Mouse (Mus musculus) C3H10T1/2 (cell line): ENCODE measurements around the gene Cklf. TPM values are rescaled to one million over a fixed set of nuclear protein-coding genes. Genes with fewer than 3 reads are reported as not detected.

ENCODE experiments used
- polyA plus RNA-seq, 2 experiments: library from polyadenylated mRNA; unstranded; fragments of >200 nt; fragmentation: generic; extraction: Trizol; gene quantifications; one replicate each; pipeline ENCODE4 v1.2.1; 2012; ENCODE audit warnings: missing spikeins in 2 of 2

The Cklf gene
- 10 to 100 TPM in 1 of 2 experiments, 1 to 10 TPM in 1; 4.1 to 12.2 TPM for polyA plus RNA-seq

DNA sequence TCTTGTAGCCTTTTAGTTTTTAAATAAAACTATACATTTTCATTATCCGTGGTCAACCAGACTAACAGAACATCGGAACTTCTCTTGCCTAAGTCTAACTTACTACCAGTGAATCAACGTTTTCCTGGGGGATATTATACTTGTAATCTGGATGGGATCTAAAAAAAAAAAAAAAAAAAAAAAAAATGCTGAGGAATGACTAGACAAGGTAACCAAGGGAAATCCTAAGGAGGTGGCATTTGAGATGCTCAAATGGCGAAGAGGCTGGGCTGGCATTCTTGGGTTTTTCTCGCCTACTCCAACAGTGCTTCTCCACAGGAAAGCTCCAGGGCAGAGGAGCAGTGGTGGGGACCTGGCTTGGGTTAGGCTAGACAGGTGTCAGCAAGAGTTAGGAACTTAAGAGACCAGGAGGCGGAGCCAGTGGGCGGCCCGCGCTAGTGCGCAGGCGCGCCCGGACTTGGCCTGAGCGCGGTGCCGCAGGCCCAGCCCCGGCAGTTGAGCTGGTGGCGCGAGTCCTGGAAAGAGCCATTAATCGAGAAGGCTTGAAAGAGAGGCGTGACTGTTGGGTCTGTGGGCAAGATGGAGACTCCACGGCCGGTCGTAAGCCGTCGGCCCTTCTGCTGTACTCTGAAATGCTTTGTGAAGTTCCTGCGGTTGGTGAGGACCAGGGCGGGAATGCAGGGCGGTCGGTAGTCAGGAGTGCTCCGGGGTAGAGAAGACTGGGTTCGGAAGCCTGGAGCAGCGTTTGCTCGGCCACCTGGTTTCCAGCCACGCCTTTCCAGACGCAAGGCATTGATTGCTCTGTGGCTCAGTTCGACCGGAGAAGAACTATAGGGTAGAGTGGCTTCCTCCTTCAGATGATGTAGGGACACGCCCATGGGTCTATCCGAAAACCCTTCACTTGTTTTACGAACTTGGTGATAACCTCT, at the start of gene Cklf:
Cklf (plus strand) TSS at position 423 of the 929 bp plus-strand sequence.

DNA sequence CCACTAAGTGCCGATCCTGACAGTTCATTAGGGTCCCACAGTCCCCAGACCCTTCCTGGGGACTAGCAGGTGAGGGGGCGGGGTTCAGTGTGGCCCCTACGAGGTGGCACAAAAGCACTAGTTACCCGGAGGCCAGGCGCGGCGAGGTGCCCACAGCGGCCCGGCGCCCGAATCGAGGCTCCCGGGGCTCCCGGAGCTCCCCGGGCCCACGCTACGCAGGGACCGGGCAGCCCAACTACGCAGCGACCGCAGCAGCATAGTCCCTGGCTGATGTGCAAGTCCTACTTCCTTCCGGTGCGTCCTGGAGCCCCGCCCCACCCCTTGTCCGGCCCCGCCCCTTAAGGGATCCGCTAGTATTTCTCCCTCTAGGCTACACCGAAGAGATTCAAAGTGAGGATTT, 2.4 kb upstream of the Cklf start, which contains the start of gene Tk2:
Tk2 (minus strand) TSS at position 283 of the 400 bp plus-strand sequence.

DNA sequence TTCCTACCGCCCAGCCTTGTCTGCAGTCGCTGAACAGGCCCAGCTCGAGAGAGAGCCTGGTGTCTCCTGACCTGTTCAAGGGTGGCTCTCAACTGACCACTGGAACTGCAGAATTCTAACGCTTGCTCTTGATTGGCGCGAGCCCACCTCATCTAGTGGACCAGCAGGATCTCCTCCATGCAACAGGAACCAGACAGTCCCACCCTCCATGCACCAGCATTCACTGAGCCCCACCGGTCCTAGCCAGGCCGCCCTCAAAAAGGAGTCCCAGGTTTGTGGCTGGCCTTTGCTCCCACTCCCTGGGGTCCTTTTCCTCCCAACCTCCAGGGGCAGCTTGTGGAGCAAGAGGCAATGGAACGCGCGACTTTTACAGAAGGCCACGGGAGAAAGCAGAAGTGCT, 42.4 kb downstream of the Cklf start, which contains the start of gene Cmtm2a:
Cmtm2a (minus strand) TSS at position 101 of the 400 bp plus-strand sequence.

DNA sequence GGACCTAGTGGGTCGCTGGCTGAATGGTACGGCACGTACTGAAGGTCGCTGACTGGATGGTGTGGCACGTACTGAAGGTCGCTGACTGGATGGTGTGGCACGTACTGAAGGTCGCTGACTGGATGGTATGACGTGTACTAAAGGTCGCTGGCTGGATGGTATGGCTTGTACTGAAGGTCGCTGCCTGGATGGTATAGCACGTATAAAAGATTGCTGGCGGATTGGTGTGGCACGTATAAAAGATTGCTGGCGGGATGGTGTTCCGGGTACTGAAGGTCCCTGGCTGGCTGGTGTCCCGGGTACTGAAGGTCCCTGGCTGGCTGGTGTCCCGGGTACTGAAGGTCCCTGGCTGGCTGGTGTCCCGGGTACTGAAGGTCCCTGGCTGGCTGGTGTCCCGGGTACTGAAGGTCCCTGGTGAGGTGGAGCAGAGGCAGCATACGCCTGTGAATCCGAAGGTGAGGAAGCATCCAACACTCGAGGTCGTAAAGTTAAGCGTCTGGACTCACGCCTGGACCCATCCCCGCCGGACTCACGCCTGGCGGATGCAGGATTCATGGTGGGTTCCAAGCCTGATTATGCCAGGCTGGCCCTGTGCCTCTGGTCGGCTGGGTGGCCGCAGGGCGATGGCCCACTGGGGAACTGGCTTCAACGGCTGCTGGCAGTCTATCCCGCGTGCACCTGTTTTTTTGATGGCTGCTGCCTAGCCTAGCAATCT, 58.9 kb downstream of the Cklf start, which contains the start of the genes Gm45711 and Cmtm1:
Gm45711 (minus strand) TSS at position 641 of the 715 bp plus-strand sequence.
Cmtm1 (minus strand) TSS at position 705 of the 715 bp plus-strand sequence.

Other genes with a start within 250 kb of the Cklf start
- gene Cdh5, start 149.2 kb upstream of the Cklf start, polyA plus RNA-seq, result under 1 TPM; 0.01 to 0.06 TPM
- gene Bean1, start 80.4 kb upstream of the Cklf start, polyA plus RNA-seq, result under 1 TPM; 0.12 to 0.20 TPM
- 10 to 100 TPM in 1 of 2 experiments, 1 to 10 TPM in 1; 6.6 to 16.1 TPM for gene Tk2, start 2.3 kb upstream of the Cklf start, polyA plus RNA-seq
- gene Cmtm2a, start 42.3 kb downstream of the Cklf start, polyA plus RNA-seq, result not detected
- gene Gm45711, start 59.2 kb downstream of the Cklf start, polyA plus RNA-seq, result not detected
- gene Cmtm1, start 59.3 kb downstream of the Cklf start, polyA plus RNA-seq, result not detected
- gene Gm11020, start 70.7 kb downstream of the Cklf start, polyA plus RNA-seq, result not detected
- gene Cmtm2b, start 71.4 kb downstream of the Cklf start, polyA plus RNA-seq, result not detected
- gene Cmtm3, start 88.5 kb downstream of the Cklf start, polyA plus RNA-seq, result 100 to 1,000 TPM in 1 of 2 experiments, 10 to 100 TPM in 1; 31.0 to 123 TPM
- gene Cmtm4, start 144.9 kb downstream of the Cklf start, polyA plus RNA-seq, result 1 to 10 TPM; 4.0 to 7.7 TPM
- 10 to 100 TPM in 1 of 2 experiments, 1 to 10 TPM in 1; 2.8 to 28.7 TPM for gene Dync1li2, start 192.2 kb downstream of the Cklf start, polyA plus RNA-seq